In the genomic region with DNA sequence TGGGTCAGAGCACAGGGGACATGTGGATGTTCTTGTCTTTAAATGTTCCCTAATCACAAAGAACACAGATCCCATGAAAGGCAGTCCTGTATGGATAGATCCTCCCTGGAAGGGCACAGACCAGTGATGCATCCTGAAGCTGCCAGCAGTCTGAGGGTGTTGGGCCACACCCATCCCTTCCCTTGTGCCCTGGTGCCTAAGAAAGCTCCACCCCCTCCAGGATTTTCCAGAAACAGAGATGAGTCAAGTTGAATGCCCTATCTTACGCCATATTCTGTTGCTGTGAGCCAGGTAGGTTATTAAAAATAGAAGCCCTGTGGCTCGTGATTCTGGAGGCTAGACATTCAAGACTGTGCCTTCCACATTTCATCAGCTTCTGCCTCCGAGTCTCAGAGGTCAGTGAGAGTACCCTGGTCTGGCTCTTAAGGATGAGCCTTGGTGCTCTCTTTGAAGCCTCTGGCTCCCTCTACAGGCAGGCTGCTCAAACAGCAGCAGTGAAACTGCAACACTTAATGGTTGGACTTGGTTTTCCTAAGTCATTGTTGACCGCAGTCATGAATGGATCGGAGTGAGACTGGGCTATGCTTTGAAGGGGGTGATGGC, we compare ENCODE assay signal across 8 mouse cellular contexts. TPM values are rescaled to one million over a fixed set of nuclear protein-coding genes. Genes with fewer than 3 reads are reported as not detected.
DNase-seq lines count a peak whose midpoint lies in the region; ATAC-seq and TF ChIP-seq lines count a peak whose summit lies in the region.

No protein-coding gene starts in this region.

- no peak overlapping the region for H3K27ac ChIP-seq in forebrain, embryonic 14.5 days (ENCODE audit: low read depth, low read length)
- no peak overlapping the region for H3K27ac ChIP-seq in forebrain, embryonic 15.5 days (replicated peaks)
- H3K27ac ChIP-seq in kidney, postnatal 0 days, result no peak overlapping the region

- H3K9me3 ChIP-seq in forebrain, embryonic 14.5 days (replicated peaks; ENCODE audit: control insufficient read depth, low read length), result no peaks in the 10 kb centered on the region
- H3K9me3 ChIP-seq in forebrain, embryonic 15.5 days, result no peaks in the 10 kb centered on the region
- H3K9me3 ChIP-seq in kidney, postnatal 0 days (replicated peaks; ENCODE audit: low read length), result no peaks in the 10 kb centered on the region

- H3K4me3 ChIP-seq in forebrain, embryonic 14.5 days (ENCODE audit: low read depth, low read length), result no peak overlapping the region
- H3K4me3 ChIP-seq in forebrain, embryonic 15.5 days, result no peak overlapping the region
- H3K4me3 ChIP-seq in kidney, postnatal 0 days (replicated peaks; ENCODE audit: low read depth, low read length), result no peak overlapping the region

- H3K36me3 ChIP-seq in forebrain, embryonic 14.5 days (ENCODE audit: control insufficient read depth, insufficient read depth, low read length), result no peaks in the 10 kb centered on the region
- no peaks in the 10 kb centered on the region for H3K36me3 ChIP-seq in forebrain, embryonic 15.5 days
- no peaks in the 10 kb centered on the region for H3K36me3 ChIP-seq in kidney, postnatal 0 days (ENCODE audit: insufficient read depth, low read length)
- no peaks in the 10 kb centered on the region for H3K36me3 ChIP-seq in splenic B cell, adult 2 months (ENCODE audit: control insufficient read depth, insufficient read depth, low read length, poor library complexity, severe bottlenecking)

- H3K4me1 ChIP-seq in forebrain, embryonic 14.5 days (ENCODE audit: control insufficient read depth, insufficient read depth, low read length), result peaks cover 4% of the 10 kb centered on the region; the same call in 1 of the 2 replicates
- peaks cover 12% of the 10 kb centered on the region for H3K4me1 ChIP-seq in forebrain, embryonic 15.5 days
- no peaks in the 10 kb centered on the region for H3K4me1 ChIP-seq in kidney, postnatal 0 days (replicated peaks; ENCODE audit: insufficient read depth, low read length)

- WGBS in forebrain, embryonic 14.5 days, result 27% methylated on average over 5 of the region's 5 CpGs
- WGBS in forebrain, embryonic 15.5 days, result 24% methylated on average over 5 of the region's 5 CpGs
- 32% methylated on average over 5 of the region's 5 CpGs for WGBS in kidney, postnatal 0 days

- peak; percentile 63 for DNase-seq in forebrain, embryonic 14.5 days (ENCODE audit: low spot score)
- DNase-seq in urinary bladder, postnatal 36 days (ENCODE audit: low spot score in 2 of 2), result peak; percentile 36 to 55
- DNase-seq in urinary bladder, adult 2 months (ENCODE audit: low spot score), result no peak
- DNase-seq in embryo, embryonic 11 days, result peak; percentile 85
- DNase-seq in kidney, postnatal 0 days (ENCODE audit: low spot score), result peak; percentile 86
- DNase-seq in lung, postnatal 36 days, result peak; percentile 87
- DNase-seq in splenic B cell, adult 2 months (ENCODE audit: low read depth, low spot score), result peak; percentile 79

- peaks cover 20% of the 10 kb centered on the region for H3K27me3 ChIP-seq in forebrain, embryonic 14.5 days (replicated peaks; ENCODE audit: control insufficient read depth, insufficient read depth, low read length)
- peaks cover 26% of the 10 kb centered on the region for H3K27me3 ChIP-seq in forebrain, embryonic 15.5 days
- 0 out of 2 replicates have a peak, but pooled peaks cover 3% of the 10 kb centered on the region for H3K27me3 ChIP-seq in kidney, postnatal 0 days (ENCODE audit: insufficient read depth, low read length)
- H3K27me3 ChIP-seq in splenic B cell, adult 2 months (ENCODE audit: control insufficient read depth, insufficient read depth, low read length, poor library complexity, severe bottlenecking), result no peaks in the 10 kb centered on the region

- no peak overlapping the region for H3K9ac ChIP-seq in forebrain, embryonic 14.5 days (ENCODE audit: low read length)
- no peak overlapping the region for H3K9ac ChIP-seq in forebrain, embryonic 15.5 days (replicated peaks)
- no peak overlapping the region for H3K9ac ChIP-seq in kidney, postnatal 0 days (ENCODE audit: low read depth, low read length)

- ATAC-seq in forebrain, embryonic 14.5 days, result no peak
- ATAC-seq in forebrain, embryonic 15.5 days (replicated peaks), result no peak
- ATAC-seq in kidney, postnatal 0 days (replicated peaks; ENCODE audit: low FRiP score, low read depth), result no peak

- no peak overlapping the region for H3K4me2 ChIP-seq in forebrain, embryonic 14.5 days (ENCODE audit: low read length)
- no peak overlapping the region for H3K4me2 ChIP-seq in forebrain, embryonic 15.5 days (replicated peaks)
- no peak overlapping the region for H3K4me2 ChIP-seq in kidney, postnatal 0 days (ENCODE audit: low read length)

- TF ChIP-seq CTCF in kidney, postnatal 0 days (IDR thresholded peaks at IDR 0.05; ENCODE audit: low read depth), result peak; percentile 96

RNA-seq across cellular contexts. Expression of gene Ablim2, which starts 2.4 kb away (rescaled TPM):
- 4.7 and 7.4 TPM in 2 replicates for polyA plus RNA-seq in forebrain, embryonic 14.5 days (2014; fragmentation: Nextera tagmentation; extraction: Ambion mirVana)
- 8.5 and 9.1 TPM in 2 replicates for polyA plus RNA-seq in forebrain, embryonic 15.5 days (2015; fragmentation: Nextera tagmentation; extraction: Ambion mirVana)
- 3.7 and 4.4 TPM in 2 replicates for polyA plus RNA-seq in urinary bladder, adult 2 months (2012; rRNA removed)
- 3.2 and 3.9 TPM in 2 replicates for polyA plus RNA-seq in kidney, postnatal 0 days (2015; fragmentation: Nextera tagmentation; extraction: Ambion mirVana)

RNA-seq across cellular contexts. Expression of gene Sh3tc1, which starts 15.4 kb away (rescaled TPM):
- polyA plus RNA-seq in forebrain, embryonic 14.5 days (2014; fragmentation: Nextera tagmentation; extraction: Ambion mirVana), result 1.3 and 2.2 TPM in 2 replicates
- polyA plus RNA-seq in forebrain, embryonic 15.5 days (2015; fragmentation: Nextera tagmentation; extraction: Ambion mirVana), result 1.5 and 1.9 TPM in 2 replicates
- 2.4 and 3.2 TPM in 2 replicates for polyA plus RNA-seq in urinary bladder, adult 2 months (2012; rRNA removed)
- 19.0 and 21.4 TPM in 2 replicates for polyA plus RNA-seq in kidney, postnatal 0 days (2015; fragmentation: Nextera tagmentation; extraction: Ambion mirVana)
